Mouse (Mus musculus) intestine, postnatal 0 days (tissue): ENCODE measurements around the gene Opalin. TPM values are rescaled to one million over a fixed set of nuclear protein-coding genes. Genes with fewer than 3 reads are reported as not detected.

ENCODE experiments used
- ATAC-seq: fragments of 200-750 bp; cut with Nextera tagmentation; 2 replicates; pipeline ENCODE4 v1.8.0; 2017; ENCODE audit warnings: mild to moderate bottlenecking, moderate TSS enrichment, moderate library complexity
- H3K27ac ChIP-seq: fragments of 300-500 bp; sonication (generic); 2 replicates; pipeline ENCODE4 v1.5.1; 2014; ENCODE audit warnings: mild to moderate bottlenecking, low read depth, low read length, moderate library complexity
- H3K27me3 ChIP-seq: fragments of 300-500 bp; sonication (generic); replicated peaks from 2 replicates; pipeline ENCODE4 v1.6.1; 2014; ENCODE audit warnings: low read length, mixed read lengths; ENCODE audit not compliant: control insufficient read depth, insufficient read depth
- H3K36me3 ChIP-seq: fragments of 300-500 bp; sonication (generic); 2 replicates; pipeline ENCODE4 v1.6.1; 2014; ENCODE audit warnings: mild to moderate bottlenecking, moderate library complexity; ENCODE audit not compliant: control insufficient read depth, insufficient read depth
- H3K4me1 ChIP-seq: fragments of 300-500 bp; sonication (generic); replicated peaks from 2 replicates; pipeline ENCODE4 v1.6.1; 2014; ENCODE audit warnings: antibody characterized with exemption, low read length, mixed read lengths; ENCODE audit not compliant: control insufficient read depth, insufficient read depth
- H3K4me2 ChIP-seq: fragments of 300-500 bp; sonication (generic); replicated peaks from 2 replicates; pipeline ENCODE4 v1.6.1; 2014; ENCODE audit warnings: low read depth, mild to moderate bottlenecking, moderate library complexity
- H3K4me3 ChIP-seq: fragments of 300-500 bp; sonication (generic); 2 replicates; pipeline ENCODE4 v1.5.1; 2014; ENCODE audit warnings: low read depth, low read length
- H3K9ac ChIP-seq: fragments of 300-500 bp; sonication (generic); 2 replicates; pipeline ENCODE4 v1.6.1; 2014; ENCODE audit warnings: mild to moderate bottlenecking, low read depth, low read length
- H3K9me3 ChIP-seq: fragments of 300-500 bp; sonication (generic); 2 replicates; pipeline ENCODE4 v1.6.1; 2016; ENCODE audit warnings: mixed run types; ENCODE audit not compliant: control insufficient read depth
- CTCF ChIP-seq: sonication (generic); IDR thresholded peaks from 2 replicates; pipeline ENCODE4 v1.5.1; 2016; ENCODE audit warnings: low read depth, mild to moderate bottlenecking, control low read depth, antibody characterized with exemption, moderate library complexity
- WGBS: fragments of 180-500 bp; shearing (Covaris S2); extraction: QIAGEN DNeasy Blood & Tissue Kit; methylation state at CpG from one replicate; pipeline ENCODE4 v1.1.7; 2014; 5-methylcytosine and 5-hydroxymethylcytosine counted together
- polyA plus RNA-seq: library from polyadenylated mRNA; unstranded; fragments of >200 nt; fragmentation: Nextera tagmentation; extraction: Ambion mirVana; gene quantifications from 2 replicates; pipeline ENCODE4 v1.2.1, GENCODE M21; 2015

Gene Opalin
- polyA plus RNA-seq, 1 experiment from 2014 or later, result not detected

DNA sequence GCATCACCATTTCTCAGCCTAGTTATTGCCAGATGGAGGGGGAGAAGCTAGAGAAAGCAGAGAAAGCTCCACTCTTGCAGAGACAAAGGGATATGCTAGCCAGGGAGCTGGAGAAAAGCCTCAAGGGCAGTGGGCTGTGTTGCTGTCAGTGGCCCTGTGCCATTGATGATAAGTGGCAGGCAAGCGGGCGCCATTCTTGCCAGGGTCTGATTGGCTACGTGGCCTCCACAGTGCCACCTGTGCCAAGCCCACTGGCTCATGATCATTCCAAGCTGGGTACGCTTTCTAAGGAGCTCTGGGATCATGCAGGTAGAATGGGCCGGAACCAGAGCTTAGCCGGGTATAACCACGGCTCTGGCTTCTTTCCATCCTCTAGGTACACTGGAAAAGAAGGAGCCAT, 23.9 kb upstream of the Opalin start:
- H3K9ac ChIP-seq, result no peak overlapping the region
- no peaks in the 10 kb centered on the region for H3K36me3 ChIP-seq
- no peaks in the 10 kb centered on the region for H3K4me1 ChIP-seq
- H3K27me3 ChIP-seq, result no peaks in the 10 kb centered on the region
- no peaks in the 10 kb centered on the region for H3K9me3 ChIP-seq
- WGBS, result 93% methylated on average over 7 of the region's 7 CpGs
- H3K27ac ChIP-seq, result no peak overlapping the region
- ATAC-seq, result no peak
- no peak for TF ChIP-seq CTCF
- H3K4me2 ChIP-seq, result no peak overlapping the region
- H3K4me3 ChIP-seq, result no peak overlapping the region

DNA sequence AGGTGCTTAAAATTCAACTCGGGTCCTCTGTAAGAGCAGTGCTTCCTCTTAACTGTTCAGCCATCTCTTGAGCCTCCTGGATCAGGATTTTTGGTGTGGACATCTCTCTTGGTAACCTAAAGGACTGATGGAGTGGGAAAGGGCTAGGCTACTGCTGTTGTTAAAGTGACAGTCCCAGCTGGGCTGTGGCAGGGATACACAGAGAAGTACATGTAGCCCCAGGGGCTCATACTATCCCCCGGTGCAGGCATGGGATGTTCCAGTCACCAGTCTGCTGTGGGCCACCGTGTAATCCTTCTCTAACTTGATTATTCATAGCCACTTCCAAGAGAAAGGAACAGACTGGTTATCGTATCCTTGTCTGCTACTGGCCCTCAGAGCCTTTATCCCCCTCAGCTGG, 20.1 kb upstream of the Opalin start:
- no peaks in the 10 kb centered on the region for H3K27me3 ChIP-seq
- no peaks in the 10 kb centered on the region for H3K9me3 ChIP-seq
- ATAC-seq, result no peak
- H3K4me2 ChIP-seq, result no peak overlapping the region
- TF ChIP-seq CTCF, result no peak
- 75% methylated on average over 4 of the region's 4 CpGs for whole genome bisulfite sequencing
- H3K4me3 ChIP-seq, result no peak overlapping the region
- H3K27ac ChIP-seq, result no peak overlapping the region
- H3K36me3 ChIP-seq, result no peaks in the 10 kb centered on the region
- H3K9ac ChIP-seq, result no peak overlapping the region
- H3K4me1 ChIP-seq, result no peaks in the 10 kb centered on the region

DNA sequence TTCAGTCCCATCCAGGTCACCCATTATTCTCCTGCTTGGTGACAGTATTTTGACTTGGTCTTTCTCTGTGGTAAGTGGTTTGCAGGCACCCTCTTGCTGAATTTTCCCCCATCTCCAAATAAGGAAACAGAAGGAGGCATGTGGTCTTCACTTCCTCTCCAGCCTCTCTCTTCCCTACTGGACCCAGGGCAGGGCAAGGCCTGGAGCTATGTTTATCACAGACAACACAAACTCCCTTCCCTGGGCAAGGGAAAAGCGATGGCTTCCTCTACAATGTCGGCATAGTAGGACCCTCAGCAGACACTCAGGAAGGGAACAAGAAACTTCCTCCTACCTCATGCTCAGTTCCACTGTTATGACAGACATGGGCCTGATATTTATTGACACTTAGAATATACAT, 15.0 kb upstream of the Opalin start:
- H3K36me3 ChIP-seq, result no peaks in the 10 kb centered on the region
- no peaks in the 10 kb centered on the region for H3K9me3 ChIP-seq
- H3K27me3 ChIP-seq, result no peaks in the 10 kb centered on the region
- H3K4me2 ChIP-seq, result no peak overlapping the region
- TF ChIP-seq CTCF, result no peak
- no peaks in the 10 kb centered on the region for H3K4me1 ChIP-seq
- 60% methylated on average over 2 of the region's 2 CpGs for WGBS
- no peak for ATAC-seq
- H3K27ac ChIP-seq, result no peak overlapping the region
- no peak overlapping the region for H3K4me3 ChIP-seq
- no peak overlapping the region for H3K9ac ChIP-seq

DNA sequence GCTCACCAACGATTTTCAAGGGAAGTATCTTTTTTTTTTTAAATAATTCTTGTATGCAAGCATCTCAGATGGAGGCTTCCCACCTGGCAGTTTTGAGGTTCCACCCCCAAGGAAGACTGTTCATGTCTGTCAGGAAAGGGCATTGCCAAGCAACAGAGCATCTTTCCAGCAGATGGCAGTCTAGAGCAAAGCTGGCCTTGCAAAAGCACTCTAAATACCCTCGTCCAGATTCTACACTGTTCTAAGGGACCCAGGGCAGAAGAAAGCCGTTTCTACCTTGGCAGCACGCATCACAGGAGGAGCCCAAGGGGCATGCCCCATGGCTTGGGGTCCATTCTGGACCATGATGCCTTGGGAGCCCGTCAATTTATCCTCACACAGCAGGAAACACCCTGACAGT, 12.9 kb upstream of the Opalin start:
- no peak overlapping the region for H3K4me2 ChIP-seq
- no peak overlapping the region for H3K9ac ChIP-seq
- no peak overlapping the region for H3K27ac ChIP-seq
- no peak overlapping the region for H3K4me3 ChIP-seq
- ATAC-seq, result no peak
- H3K36me3 ChIP-seq, result no peaks in the 10 kb centered on the region
- no peaks in the 10 kb centered on the region for H3K27me3 ChIP-seq
- no peaks in the 10 kb centered on the region for H3K9me3 ChIP-seq
- no peaks in the 10 kb centered on the region for H3K4me1 ChIP-seq
- WGBS, result 15% methylated on average over 5 of the region's 5 CpGs
- TF ChIP-seq CTCF, result peak; percentile 89

DNA sequence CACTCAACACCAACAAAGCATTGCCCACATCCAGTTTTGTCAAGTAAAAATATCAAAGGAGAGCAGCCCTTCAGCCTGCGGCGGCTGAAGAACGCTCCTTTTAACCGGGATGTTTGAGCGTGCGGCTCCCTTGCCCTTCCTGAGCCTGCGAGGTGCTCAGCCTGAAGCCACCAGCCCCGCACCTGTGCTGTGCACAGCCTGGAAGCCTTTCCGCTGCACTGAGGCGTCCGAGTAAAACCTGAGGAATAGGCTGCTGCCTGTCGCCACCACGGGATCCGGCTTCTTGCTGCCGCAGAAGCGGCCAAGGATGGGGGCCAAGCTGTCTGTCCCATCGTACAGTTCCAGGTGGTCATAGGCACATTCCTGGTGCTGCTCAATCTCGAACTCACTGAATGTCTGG, 11.6 kb upstream of the Opalin start:
- Histone ChIP-seq H3K27ac (no peak overlapping the region), H3K4me3 (no peak overlapping the region), H3K9ac (no peak overlapping the region), H3K4me1 (no peaks in the 10 kb centered on the region), H3K27me3 (no peaks in the 10 kb centered on the region), H3K9me3 (no peaks in the 10 kb centered on the region), H3K4me2 (no peak overlapping the region; the same call in 1 of the 2 replicates), H3K36me3 (no peaks in the 10 kb centered on the region)
- no peak for ATAC-seq
- no peak for TF ChIP-seq CTCF
- 41% methylated on average over 18 of the region's 18 CpGs for WGBS

DNA sequence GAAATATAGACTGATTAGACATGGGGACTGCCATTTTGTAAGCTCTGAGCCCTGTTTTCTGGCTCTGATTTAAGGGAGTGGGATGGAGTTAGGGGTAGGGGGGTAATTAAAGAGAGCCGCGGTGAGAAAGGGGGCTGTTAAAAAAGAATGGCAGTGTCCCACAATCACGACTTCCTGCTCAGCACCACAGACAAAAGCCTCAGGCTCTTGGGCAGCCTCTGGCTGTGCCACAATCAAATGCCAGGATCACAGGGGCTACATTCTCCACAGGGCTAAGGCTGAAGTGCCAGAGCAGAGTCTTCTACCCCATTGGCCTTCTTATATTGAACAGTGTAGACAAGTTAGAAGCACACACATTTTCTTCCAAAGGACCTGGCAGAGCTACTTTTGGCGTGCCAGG, 11.0 kb upstream of the Opalin start:
- Histone ChIP-seq H3K4me3 (no peak overlapping the region), H3K4me1 (no peaks in the 10 kb centered on the region), H3K27me3 (no peaks in the 10 kb centered on the region), H3K9me3 (no peaks in the 10 kb centered on the region), H3K4me2 (no peak overlapping the region; the same call in 1 of the 2 replicates), H3K27ac (no peak overlapping the region), H3K36me3 (no peaks in the 10 kb centered on the region), H3K9ac (no peak overlapping the region)
- no peak for ATAC-seq
- 74% methylated on average over 4 of the region's 4 CpGs for WGBS
- TF ChIP-seq CTCF, result no peak

DNA sequence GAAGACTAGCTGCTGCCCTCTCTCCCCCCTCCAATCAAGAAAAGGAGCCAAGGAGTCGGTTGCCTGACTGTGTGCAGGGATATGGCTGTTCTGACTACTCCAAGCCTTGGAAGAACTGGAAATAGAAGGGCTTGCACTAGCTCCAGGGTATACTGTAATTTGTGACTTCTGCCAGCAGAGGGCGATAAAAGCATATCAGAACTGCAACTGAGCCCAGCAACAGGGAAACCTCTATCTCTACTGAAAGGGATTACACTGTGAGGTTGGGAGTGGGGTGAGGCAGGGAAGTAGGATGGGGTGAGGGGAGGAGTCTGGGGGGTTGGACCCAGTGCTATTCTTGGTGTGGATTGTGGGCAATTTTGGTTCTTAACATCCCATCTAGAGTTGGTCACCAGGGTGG, 9.8 kb upstream of the Opalin start:
- H3K4me3 ChIP-seq, result no peak overlapping the region
- TF ChIP-seq CTCF, result peak; percentile 89
- ATAC-seq, result no peak
- H3K27me3 ChIP-seq, result no peaks in the 10 kb centered on the region
- no peak overlapping the region for H3K27ac ChIP-seq
- H3K36me3 ChIP-seq, result no peaks in the 10 kb centered on the region
- WGBS, result 0% methylated on average over 2 of the region's 2 CpGs
- H3K9me3 ChIP-seq, result no peaks in the 10 kb centered on the region
- H3K9ac ChIP-seq, result no peak overlapping the region
- H3K4me1 ChIP-seq, result no peaks in the 10 kb centered on the region
- no peak overlapping the region for H3K4me2 ChIP-seq
